Mouse (Mus musculus): ENCODE results near the gene Rab7b.

DNA sequence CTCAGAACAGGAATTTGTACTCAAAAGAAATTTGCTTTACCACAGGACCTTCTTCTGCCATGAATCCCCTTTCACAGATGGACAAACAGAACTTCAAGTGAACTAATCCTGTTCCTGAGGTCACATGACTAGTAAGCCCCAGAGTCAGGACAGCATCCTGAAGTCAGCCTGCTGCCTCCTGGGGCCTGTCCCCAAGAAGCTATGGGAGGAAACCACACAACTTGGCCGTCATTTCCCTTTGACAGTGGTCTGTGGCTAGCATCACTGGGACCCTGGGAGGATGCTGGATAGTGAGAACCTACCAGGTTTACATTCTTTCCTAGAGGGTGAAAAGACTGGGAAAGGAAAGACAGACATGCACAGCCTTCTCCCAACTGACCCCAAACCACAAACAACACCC is 50.3 kb downstream of the Rab7b start:
- TF ChIP-seq CTCF (IDR thresholded peaks at IDR 0.05; ENCODE audit: low read depth, low read length) (no peak), POLR2A (IDR thresholded peaks at IDR 0.05; ENCODE audit: borderline replicate concordance, low read depth, low read length) (no peak)
